Mouse (Mus musculus): ENCODE data around the gene Ccl7.

The Ccl7 gene

GRCm38 (mm10) chr11:82045471-82045870, at the start of gene Ccl7:
Ccl7 (plus strand) TSS chr11:82045712.
- DNase-seq (ENCODE audit: low spot score), result no peak

GRCm38 (mm10) chr11:81996172-81996841, 49.2 kb upstream of the Ccl7 start:
- no peak for DNase-seq (ENCODE audit: low spot score)

GRCm38 (mm10) chr11:81997085-81997484, 48.4 kb upstream of the Ccl7 start:
- DNase-seq (ENCODE audit: low spot score), result no peak

- no peak for DNase-seq (ENCODE audit: low spot score)
Observed at GRCm38 (mm10) chr11:81998646-81999045, 46.9 kb upstream of the Ccl7 start.

- DNase-seq (ENCODE audit: low spot score), result no peak
Observed at GRCm38 (mm10) chr11:81999469-81999868, 46.0 kb upstream of the Ccl7 start.

- no peak for DNase-seq (ENCODE audit: low spot score)
Observed at GRCm38 (mm10) chr11:82000581-82000980, 44.9 kb upstream of the Ccl7 start.

- DNase-seq (ENCODE audit: low spot score), result no peak
Observed at GRCm38 (mm10) chr11:82004810-82005209, 40.7 kb upstream of the Ccl7 start.

- DNase-seq (ENCODE audit: low spot score), result no peak
Observed at GRCm38 (mm10) chr11:82006796-82007423, 38.6 kb upstream of the Ccl7 start.

- no peak for DNase-seq (ENCODE audit: low spot score)
Observed at GRCm38 (mm10) chr11:82010115-82010514, 35.4 kb upstream of the Ccl7 start.

GRCm38 (mm10) chr11:82011411-82012193, 33.9 kb upstream of the Ccl7 start:
- DNase-seq (ENCODE audit: low spot score), result no peak

- no peak for DNase-seq (ENCODE audit: low spot score)
Observed at GRCm38 (mm10) chr11:82013756-82014155, 31.8 kb upstream of the Ccl7 start.

- DNase-seq (ENCODE audit: low spot score), result no peak
Observed at GRCm38 (mm10) chr11:82015066-82015465, 30.4 kb upstream of the Ccl7 start.

GRCm38 (mm10) chr11:82016181-82016780, 29.2 kb upstream of the Ccl7 start:
- DNase-seq (ENCODE audit: low spot score), result no peak

GRCm38 (mm10) chr11:82019389-82019788, 26.1 kb upstream of the Ccl7 start:
- no peak for DNase-seq (ENCODE audit: low spot score)

- no peak for DNase-seq (ENCODE audit: low spot score)
Observed at GRCm38 (mm10) chr11:82019793-82020192, 25.7 kb upstream of the Ccl7 start.

- DNase-seq (ENCODE audit: low spot score), result no peak
Observed at GRCm38 (mm10) chr11:82021406-82021805, 24.1 kb upstream of the Ccl7 start.

GRCm38 (mm10) chr11:82022504-82023056, 22.9 kb upstream of the Ccl7 start:
- no peak for DNase-seq (ENCODE audit: low spot score)

GRCm38 (mm10) chr11:82023769-82024168, 21.7 kb upstream of the Ccl7 start:
- DNase-seq (ENCODE audit: low spot score), result no peak

- DNase-seq (ENCODE audit: low spot score), result no peak
Observed at GRCm38 (mm10) chr11:82030171-82030570, 15.3 kb upstream of the Ccl7 start.

- no peak for DNase-seq (ENCODE audit: low spot score)
Observed at GRCm38 (mm10) chr11:82032136-82032535, 13.4 kb upstream of the Ccl7 start.

- DNase-seq (ENCODE audit: low spot score), result no peak
Observed at GRCm38 (mm10) chr11:82032678-82033344, 12.7 kb upstream of the Ccl7 start.

GRCm38 (mm10) chr11:82034446-82034845, 11.1 kb upstream of the Ccl7 start:
- DNase-seq (ENCODE audit: low spot score), result no peak
